Mouse (Mus musculus) kidney, postnatal 36 days (tissue): Measurements from ENCODE around the gene Iyd.
"Not testable (repeated sequence)": the region's sequence is repeated elsewhere in the genome, so short reads cannot be mapped to it uniquely, and the experiment has no call there.

ENCODE experiments used
- DNase-seq, 2 experiments: peaks; one replicate each; pipeline ENCODE4 v3.0.0; 2021 to 2022; ENCODE audit warnings: mixed read lengths in 2 of 2

Iyd gene

DNA sequence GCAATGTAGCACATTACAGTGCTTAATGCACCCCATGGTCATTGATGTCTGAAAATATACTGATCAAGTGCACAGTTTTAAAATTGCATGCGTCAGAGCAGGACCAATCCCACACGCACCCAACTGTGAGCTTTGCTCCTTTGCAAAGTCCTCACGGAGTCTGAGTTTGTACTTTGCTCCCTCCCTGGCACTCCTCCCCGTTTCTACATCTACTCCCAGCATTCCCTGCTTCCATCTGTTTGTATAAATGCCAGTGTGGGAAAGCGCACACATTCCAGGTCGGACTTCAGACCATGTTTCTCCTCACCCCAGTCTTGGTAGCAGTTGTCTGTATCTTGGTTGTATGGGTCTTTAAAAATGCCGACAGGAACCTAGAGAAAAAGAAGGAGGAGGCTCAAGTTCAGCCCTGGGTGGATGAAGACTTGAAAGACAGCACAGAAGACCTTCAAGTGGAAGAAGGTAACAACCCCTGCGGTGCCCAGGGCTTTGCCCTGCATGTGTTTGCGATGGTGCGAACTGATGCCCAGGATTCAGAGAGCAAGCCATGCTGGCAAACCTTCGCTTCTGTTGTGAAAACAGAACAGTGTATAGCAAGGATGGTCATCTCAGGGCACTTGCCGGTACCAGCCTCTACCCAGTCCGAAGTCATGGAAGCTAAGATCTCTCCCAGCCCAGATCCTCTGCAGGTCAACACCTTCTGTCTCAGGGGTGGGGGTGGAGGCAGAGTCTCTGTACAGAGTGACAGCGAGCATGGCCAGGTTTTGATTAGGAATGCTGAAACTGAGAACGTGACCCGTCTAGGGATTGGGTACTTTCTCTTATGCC lies at the start of gene Iyd:
Gene Iyd (plus strand): TSS at position 238 of the 825 bp plus-strand sequence.
- DNase-seq, result peak; percentile 78 to 85

DNA sequence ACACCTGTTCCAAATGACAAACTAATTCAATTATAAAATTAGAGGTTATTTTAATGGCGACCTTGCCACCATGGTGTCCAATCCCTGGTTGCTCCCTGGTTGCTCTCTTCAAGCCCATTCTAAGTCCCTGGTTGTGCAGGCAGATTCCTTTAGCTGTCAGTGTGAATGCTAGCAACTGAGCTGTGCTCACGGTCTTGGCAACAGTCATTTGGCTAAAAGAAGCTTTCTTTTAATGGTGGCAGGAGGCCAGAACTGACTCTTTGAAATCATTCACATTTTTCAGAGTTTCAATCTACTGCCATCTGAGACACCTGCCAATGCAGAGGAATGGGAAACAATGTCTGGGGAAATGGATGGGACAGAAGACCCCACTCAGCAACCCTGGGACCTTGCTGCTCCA lies 43.2 kb upstream of the Iyd start:
- no peak for DNase-seq

DNA sequence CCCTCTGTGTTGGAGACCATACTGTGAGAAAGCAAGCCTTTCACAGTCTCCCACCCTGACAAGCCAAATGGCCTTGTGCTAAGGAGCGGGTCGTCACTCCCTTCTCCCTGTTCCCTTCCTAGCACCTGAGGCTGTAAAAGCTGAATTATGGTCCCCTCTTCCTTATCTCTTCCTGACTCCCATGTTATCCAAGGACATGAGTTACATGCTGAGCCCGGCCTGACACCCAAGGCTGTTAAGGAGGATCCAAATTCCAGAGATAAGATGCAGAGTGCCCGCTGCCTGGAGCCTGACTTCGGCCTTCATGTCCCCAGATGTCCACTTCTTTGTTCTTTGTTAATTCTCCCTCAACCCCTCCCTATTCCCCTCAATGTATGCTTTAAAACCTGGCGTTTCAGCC lies 39.2 kb upstream of the Iyd start:
- DNase-seq, result not testable (repeated sequence)

DNA sequence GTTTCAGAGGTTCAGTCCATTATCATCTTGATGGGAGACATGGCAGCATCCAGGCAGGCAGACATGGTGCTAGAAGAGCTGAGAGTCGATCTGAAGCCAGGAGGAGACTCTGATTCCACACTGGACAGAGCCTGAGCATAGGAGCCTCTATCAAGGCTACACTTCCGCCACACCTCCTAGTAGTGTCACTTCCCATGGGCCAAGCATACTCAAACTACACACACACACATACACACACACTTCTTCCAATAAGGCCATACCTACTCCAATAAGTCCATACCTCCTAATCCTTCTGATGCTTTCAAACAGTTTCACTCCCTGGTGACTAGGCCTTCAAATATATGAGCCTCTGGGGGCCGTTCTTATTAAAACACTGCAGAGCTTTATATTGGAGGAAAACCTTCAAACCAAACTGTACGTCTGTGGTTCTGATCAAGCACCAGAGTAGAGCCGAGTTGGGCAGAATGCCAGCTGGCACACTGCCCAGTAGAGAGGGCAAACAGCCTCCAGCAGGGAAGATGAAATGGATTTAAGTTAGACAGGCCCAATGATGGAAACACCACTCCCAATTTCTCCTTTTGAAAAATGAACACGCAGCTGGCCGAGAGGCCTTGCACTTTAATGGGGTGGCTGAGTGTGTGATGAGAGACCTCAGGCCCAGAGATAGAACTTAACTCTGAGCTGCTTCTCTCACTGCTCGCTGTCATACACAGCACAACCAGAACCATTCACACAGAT lies 32.4 kb upstream of the Iyd start:
- DNase-seq, result peak; percentile 37 to 75

DNA sequence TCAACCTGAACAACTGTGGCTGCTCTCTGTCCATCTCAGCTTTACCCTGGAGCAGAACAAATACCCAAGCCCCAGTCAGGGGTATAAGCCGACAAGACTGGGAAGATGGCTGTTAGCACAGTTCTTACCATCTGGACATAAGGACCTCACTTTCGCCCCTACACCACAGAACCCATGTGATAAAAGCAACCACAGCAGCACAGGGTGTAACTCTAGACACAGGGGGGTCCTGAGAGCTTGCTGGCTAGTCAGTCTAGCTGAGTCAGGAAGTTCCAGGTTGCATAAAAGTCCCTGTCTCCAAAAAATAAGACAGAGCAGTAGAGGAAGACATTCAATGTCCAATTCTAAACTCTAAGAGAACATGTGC lies 31.8 kb upstream of the Iyd start:
- no peak for DNase-seq

DNA sequence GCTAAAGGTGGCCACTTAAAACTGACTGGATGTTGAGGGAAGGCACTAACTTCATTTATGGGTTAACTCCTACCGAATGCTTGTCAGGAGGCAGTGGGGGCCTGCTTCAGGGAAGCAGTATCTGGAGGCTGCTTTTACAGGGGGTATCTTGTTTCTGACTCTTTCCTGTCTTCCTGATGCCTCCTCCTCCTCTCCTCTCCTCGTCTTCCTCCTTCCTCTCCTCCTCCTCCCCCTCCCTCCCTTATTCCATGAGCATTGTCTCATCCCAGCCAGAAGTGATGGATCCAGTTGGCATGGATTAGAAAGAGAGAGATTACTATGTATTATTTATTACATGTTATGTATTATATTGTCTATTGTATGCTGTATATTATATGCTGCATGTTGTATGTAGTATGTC lies 31.3 kb upstream of the Iyd start:
- no peak for DNase-seq

DNA sequence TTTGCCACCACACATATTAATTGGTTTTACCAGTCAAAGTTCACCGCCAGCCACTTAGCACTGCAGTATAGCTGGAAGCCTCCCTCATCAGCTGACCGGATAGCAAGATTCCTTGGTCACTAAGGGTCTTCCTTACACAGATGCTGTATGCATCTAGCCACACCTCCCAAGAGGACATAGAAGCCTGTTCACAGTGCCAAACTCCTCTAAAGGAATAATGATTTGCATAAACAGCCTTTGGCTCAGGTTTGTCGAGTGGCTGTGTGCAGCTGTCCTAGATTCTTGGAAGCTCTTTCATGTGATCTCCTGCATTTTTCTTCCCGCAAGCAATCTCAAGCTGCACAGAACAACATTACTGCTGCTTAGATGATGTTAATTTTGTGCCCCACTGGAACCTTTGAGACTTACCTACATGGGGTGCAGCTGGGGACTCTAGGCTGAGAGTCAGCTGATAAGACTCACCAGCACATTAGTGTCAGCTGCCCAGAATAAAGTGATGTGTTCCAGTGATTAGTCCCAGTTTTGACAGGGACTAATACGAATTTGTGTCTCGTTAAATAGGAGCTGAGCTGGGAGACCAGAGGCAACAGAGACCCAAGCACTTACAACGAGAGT lies 30.3 kb upstream of the Iyd start:
- no peak for DNase-seq

DNA sequence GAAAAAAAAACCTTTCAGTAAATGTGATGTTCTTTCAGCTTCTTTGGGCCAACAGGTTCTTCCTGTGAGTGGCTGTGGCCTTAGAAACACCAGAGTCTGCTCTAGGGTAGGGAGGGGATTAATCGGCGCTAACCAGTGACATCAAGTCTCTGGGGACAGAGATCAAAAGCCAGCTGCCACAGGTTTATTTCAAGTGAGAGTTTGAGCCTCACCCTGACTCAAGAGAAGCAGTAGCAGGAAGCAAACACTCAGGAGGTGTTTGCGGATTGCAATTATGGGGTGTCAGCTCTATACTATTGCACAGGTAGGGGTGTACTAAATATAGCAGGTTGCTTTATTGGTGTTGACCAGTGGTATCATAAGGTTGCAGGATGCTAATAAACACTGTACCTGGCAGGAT lies 29.6 kb upstream of the Iyd start:
- DNase-seq, result no peak

DNA sequence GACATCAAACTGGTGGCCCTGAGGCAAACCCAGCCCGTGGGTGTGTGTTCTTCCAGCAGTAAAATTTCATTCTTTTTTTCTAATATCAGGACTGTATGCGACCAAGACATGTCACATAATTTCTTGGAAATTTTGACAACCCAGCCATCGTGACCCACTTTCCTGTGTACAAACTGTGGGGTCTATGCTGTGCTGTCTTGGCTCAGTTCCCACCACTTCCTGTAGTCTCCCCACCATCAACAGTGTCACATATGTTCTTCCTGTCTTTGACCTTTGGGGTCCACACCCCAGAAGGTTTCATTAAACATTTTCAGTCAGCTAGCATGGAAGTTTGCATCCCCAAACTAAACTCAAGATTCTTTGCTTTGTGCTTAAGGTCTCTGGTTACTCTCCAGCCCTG lies 28.6 kb upstream of the Iyd start:
- DNase-seq, result no peak

DNA sequence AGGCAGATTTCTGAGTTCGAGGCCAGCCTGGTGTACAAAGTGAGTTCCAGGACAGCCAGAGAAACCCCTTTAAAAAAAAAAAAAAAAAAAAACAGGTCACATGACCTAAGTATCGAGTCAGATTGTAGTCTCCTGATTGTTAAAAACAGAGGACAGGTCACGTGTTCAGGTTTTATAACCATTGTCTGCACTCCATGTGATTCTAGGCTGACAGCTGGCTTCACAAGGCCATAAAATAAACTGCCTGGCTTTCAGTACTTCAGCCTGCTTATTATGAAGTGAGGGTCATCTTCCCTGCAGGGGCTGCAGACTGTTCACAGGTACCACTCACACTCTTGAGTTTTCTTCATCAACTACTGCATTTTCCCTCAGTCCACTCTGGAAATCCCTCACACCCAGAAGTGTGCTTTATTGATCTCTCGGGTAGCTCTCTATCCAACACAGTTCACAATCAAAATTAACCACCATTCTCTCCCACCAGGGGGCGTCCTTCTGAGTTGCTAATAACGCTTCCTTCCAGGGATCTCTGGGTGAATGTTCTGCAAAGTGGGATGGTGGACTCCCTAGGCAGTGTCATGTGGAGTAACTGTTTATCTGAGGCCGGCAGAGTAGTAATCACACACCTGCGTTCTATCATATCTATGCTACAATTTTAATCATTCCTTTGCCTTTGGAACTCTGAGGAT lies 27.3 kb upstream of the Iyd start:
- DNase-seq, result peak in 1 of 2 experiments; percentile 39

DNA sequence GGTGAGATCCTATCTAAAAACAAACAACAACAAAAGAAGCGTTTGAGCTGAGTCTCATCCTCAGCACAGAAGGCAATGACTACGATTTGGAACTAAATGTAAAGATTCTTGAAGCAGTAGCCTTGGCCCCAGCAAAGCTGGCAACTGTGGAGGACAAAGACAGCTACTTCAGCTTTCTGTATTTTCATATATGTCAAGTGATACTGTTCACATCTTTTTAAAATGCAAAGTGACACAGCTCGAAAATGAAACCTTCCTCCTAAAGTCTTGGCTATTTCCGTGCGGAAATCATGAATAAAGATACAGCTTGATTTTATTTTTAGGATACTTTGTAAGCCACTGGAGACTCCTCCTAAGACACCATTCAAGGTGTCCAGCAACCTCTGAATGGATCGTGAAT lies 26.1 kb upstream of the Iyd start:
- DNase-seq, result no peak

DNA sequence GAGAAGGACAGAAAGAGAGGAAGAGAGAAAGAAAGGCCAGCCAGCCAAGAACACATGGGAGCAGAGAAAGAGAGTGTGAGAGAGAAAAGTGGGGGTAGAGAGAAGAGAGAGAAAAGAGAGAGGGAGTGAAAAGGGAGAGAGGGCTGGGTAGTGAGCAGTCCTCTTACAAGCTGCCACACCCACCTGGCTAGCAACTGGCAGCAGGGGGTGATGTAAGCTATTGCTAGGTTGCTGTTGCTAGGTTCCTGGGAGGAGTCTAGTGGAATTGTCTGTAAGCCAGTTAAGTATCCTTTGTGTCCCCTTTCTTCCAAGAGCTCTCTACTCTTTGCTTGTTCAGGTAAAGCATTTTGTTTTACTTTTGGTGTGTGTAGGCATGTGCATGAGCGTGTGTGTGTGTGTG lies 25.4 kb upstream of the Iyd start:
- DNase-seq, result no peak

DNA sequence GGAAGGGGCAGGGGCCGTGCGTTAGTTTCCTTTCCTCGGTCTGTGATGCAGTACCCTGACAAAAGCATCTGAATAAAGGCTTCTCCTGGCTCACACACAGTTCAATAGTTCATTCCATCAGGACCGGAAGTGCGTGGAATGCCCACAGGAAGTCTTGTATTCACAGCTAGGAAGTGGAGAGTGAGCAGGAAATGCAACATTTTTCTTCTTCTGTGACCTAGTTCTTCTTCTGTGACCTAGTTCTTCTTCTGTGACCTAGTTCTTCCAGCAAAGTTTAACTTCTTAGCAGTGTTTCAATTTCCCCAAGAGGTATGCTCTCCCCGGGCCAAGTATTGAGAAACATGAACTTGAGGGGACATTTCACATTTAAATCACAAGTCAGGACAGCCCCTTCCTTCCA lies 23.6 kb upstream of the Iyd start:
- no peak for DNase-seq

DNA sequence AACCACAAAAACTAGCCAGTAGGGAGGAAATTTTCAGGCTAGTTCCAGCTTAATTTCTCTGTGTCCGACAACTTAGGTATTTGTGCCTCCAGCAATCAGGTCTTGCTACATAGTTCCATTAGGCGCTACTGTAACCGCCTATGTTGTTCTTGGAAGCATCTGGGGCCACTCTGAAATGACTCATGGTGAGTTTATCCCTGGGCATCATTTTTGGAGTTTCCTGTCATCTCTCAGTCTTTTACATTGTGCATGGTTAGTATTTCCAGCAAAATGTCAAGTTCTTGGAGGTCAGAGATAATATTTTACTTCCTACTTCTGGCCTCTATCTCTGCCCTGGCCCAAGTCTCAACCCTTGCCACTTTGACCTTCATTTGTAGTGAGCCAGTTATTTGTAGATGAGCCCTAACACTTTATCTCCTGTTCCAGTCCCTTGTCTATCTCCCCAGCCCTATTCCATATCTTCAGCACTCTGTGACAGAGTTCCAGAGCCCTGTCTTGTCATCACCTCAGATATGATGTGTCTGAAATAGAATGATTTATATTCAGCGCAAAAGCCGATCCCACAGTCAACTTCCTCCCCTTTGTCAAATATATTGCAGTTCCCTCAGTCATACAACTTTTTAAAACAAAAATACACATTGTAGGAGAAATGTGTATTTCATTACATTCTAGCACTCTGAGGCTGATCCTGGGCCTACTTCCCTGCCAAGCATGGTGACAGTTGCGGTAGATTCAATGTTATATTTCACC lies 16.8 kb upstream of the Iyd start:
- no peak for DNase-seq

DNA sequence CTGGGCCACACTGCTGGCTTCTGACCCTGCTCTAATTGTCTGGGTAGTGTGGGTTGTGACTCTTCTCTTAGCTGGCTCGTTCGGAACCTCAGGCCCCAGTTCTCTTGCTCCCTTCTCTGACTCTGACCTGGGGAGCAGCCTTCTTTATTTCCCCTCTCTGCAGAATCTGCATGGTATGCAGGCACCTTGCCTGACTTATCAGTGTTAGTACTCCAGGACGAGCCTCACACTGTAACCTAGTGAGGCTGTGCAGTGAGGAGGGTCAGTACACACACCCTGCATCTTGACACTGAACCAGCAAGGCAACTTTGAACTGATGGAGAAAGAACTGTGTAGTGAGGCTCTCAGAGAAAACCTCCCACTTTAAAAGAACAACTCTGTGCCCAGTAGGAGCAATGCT lies 15.5 kb upstream of the Iyd start:
- DNase-seq, result no peak

DNA sequence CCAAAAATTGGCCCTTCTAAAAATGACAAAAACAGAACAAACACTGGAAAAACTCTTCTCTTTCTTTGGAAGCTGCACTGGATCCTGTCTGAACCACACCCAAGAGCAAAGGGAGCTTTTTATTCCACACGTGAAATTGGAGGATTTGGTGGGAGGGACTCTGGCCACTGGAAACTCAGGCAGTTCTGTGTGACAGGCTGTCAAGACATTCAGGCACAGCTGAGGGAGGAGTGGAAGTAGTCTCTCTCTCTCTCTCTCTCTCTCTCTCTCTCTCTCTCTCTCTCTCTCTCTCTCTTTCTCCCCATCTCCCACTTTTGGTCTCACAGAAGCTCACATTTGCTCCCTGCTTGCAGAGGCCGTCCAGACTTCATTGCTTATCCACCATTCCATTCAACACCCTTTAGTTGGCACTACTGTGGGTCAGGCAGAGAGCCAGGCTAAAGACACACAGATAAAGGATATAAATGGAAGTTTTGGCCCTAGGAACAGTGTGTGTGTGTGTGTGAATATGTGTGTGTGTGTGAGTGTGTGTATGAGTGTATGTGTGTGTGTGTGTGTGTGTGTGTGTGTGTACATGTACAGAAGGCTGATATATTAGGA lies 14.5 kb upstream of the Iyd start:
- no peak for DNase-seq

DNA sequence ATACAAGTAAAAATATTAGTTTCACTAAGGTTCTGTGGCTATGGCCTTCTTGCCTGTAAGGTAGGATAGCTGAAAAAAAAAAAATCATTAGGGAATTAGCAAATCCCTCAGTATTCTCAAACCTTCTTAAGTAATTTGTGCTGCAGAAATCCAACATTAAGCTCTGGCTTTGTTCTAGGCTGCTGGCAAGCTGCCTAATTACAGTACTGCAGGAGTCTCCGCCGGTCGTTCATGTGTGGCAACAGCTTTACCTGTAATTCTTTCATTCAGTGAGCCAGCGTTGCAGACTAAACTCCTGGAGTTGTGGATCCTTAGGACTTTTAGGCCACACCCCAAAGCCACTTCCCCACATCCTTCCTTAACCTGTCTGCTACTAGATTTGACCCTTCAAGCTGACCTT lies 10.2 kb upstream of the Iyd start:
- DNase-seq, result peak; percentile 16 to 35

DNA sequence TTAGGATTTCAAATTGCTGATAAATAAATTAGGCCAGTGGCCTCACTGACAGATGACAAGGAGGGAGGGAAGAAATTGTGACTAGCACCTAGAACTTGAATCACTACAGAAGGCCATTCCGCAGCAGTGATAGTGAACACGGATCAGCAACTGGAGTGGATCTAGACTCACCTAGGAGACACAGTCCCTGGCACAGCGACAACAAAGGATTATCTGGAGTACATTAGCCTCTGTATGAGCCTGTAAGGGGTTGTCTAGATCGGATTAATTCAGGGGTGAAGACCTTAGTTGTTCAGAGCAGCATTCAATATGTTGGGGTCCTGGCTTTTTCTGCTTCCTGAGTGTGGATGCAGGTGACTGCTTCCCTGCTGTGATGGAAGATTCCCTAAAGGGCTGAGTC lies 9.4 kb upstream of the Iyd start:
- no peak for DNase-seq

DNA sequence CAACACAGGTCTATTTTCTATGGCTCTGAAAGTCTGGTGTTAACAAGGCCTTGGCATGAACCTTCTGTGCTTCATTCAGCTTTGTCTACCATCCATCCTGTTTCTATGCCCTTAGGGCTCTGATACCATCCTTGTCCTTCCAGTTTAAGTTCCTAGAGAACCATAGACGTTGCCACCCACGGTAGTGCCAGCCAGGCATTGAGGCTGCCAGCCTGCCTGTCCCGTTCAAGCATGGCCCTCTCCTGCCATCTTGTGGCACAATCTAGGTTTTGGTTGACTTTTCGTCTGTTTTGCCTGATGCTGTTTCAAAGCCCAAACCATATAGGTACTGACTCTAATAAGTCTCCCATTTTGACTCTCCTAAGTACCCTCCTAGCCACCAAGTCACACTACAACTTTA lies 8.7 kb upstream of the Iyd start:
- DNase-seq, result peak; percentile 69 to 86

DNA sequence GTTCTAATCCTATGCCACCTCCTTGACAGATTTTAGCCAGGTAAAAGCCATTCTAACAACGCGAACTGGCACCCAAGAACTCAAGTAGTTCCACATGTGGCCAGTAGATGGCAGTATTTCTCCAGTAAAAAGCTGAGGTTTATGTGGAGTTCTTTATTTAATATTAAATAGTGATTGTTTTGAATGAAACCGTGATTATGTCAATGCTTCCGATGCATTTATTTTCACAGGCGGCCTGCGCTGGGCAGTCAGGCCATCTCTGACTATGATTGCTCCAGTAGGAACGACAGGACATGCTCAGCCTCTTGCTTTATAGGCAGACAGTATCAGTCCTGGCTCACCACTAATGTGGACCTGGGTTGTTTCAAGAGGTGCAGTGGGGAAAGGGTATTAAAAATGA lies 5.6 kb upstream of the Iyd start:
- DNase-seq, result peak; percentile 30 to 65

DNA sequence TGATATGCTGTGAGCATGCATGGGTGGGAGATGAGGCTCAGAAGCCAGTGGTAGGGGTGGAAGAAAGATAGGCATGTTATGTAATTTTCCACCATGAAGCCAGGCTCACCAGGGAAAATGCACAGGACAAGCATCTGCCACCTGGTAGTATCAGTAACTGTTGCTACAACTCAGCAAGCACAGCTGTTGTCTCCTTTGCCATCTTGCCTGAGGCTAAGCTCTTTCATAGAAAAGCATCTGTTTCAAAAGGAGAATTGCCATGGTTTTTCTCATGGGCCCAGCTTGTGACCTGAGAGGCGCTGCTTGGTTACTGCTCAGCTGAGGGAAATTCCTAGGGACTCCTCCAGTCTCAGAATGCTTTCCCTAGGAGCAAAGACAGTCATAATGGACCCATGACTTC lies 3.7 kb upstream of the Iyd start:
- DNase-seq, result no peak

DNA sequence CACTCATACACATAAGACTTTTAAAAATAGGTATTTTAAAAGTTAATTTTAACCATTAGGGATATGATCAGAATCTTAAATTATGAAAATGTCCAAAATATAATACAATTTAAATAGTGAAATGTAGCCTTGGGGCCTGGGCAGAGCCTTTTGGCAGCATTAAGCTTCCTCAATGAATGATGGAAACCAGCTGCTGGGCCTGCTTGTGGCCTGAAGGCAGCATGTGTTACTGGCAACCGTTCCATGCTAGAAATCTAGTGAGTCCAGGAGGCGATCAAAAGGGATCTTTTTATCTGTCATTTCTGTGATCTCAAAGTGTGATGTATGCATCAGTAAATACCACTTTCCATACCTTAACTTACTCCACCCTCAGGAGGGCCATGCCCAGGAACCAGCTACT lies 9.3 kb downstream of the Iyd start:
- peak; percentile 25 to 30 for DNase-seq
